Mouse (Mus musculus) ES-E14 (cell line): ENCODE measurements around the gene Sf3a1.

ENCODE experiments used
- CHD2 ChIP-seq: IDR thresholded peaks from 2 replicates; pipeline ENCODE4 v1.6.1; 2014; ENCODE audit warnings: mild to moderate bottlenecking, low read depth, low read length, inconsistent platforms
- HCFC1 ChIP-seq: IDR thresholded peaks from 2 replicates; pipeline ENCODE4 v1.6.1; 2012; ENCODE audit warnings: low read length, inconsistent platforms, borderline replicate concordance; ENCODE audit not compliant: insufficient read depth
- ZC3H11A ChIP-seq: IDR thresholded peaks from 2 replicates; pipeline ENCODE4 v1.6.1; 2012; ENCODE audit warnings: low read depth, mild to moderate bottlenecking, inconsistent platforms, low read length, borderline replicate concordance
- ZNF384 ChIP-seq: IDR thresholded peaks from 2 replicates; pipeline ENCODE4 v1.6.1; 2012; ENCODE audit warnings: low read depth, low read length, inconsistent platforms

DNA sequence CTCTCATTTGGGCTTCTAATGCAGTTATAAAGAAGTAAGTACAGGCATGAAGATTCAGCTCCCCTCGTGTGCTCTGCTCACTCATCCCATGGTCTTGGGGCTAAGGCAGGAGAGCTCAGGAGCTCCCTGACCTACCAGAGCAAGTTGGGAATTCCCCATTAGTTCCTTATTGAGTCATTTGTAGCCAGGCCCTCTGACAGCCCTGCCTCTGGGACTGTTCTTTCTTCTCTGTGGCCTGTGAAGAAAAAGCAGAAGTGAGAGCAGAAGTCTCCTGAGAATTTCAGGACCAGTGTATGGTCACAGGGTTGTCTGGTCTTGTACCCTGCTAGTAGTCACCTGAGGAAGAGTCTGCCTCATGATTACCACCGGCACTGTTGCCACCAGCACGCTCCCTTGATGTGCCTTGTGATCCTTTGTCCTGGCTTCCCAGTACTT, 35.5 kb downstream of the Sf3a1 start:
- TF ChIP-seq HCFC1 = no peak
- TF ChIP-seq CHD2 = no peak
- TF ChIP-seq ZC3H11A = no peak
- TF ChIP-seq ZNF384 = no peak
